Mouse (Mus musculus): ENCODE measurements around the gene Tnfrsf8. TPM values are rescaled to one million over a fixed set of nuclear protein-coding genes. Genes with fewer than 3 reads are reported as not detected.

Tnfrsf8 gene
- total RNA-seq, 2 experiments from 2014 or later, result 1.1 to 2.8 TPM

GRCm38 (mm10) chr4:145273923-145274322 is 41.0 kb downstream of the Tnfrsf8 start:
- ATAC-seq (ENCODE audit: poor library complexity, severe bottlenecking), result no peak

- ATAC-seq (ENCODE audit: poor library complexity, severe bottlenecking), result no peak
These were observed 42.2 kb downstream of the Tnfrsf8 start for GRCm38 (mm10) chr4:145272763-145273162.

- no peak for ATAC-seq (ENCODE audit: poor library complexity, severe bottlenecking)
These were observed 43.3 kb downstream of the Tnfrsf8 start for GRCm38 (mm10) chr4:145271634-145272033.

GRCm38 (mm10) chr4:145270136-145270535 is 44.8 kb downstream of the Tnfrsf8 start:
- peak; percentile 79 for ATAC-seq (ENCODE audit: poor library complexity, severe bottlenecking)

GRCm38 (mm10) chr4:145267631-145268110 is 47.3 kb downstream of the Tnfrsf8 start:
- peak; percentile 39 for ATAC-seq (ENCODE audit: poor library complexity, severe bottlenecking)

- no peak for ATAC-seq (ENCODE audit: poor library complexity, severe bottlenecking)
These were observed 48.5 kb downstream of the Tnfrsf8 start for GRCm38 (mm10) chr4:145266505-145266904.

- ATAC-seq (ENCODE audit: poor library complexity, severe bottlenecking), result no peak
These were observed 50.2 kb downstream of the Tnfrsf8 start for GRCm38 (mm10) chr4:145264761-145265160.

GRCm38 (mm10) chr4:145263583-145263982 is 51.4 kb downstream of the Tnfrsf8 start:
- no peak for ATAC-seq (ENCODE audit: poor library complexity, severe bottlenecking)

GRCm38 (mm10) chr4:145260802-145261201 is 54.2 kb downstream of the Tnfrsf8 start:
- ATAC-seq (ENCODE audit: poor library complexity, severe bottlenecking), result no peak

- ATAC-seq (ENCODE audit: poor library complexity, severe bottlenecking), result peak; percentile 68
These were observed 57.1 kb downstream of the Tnfrsf8 start for GRCm38 (mm10) chr4:145257751-145258434.

GRCm38 (mm10) chr4:145256144-145256543 is 58.8 kb downstream of the Tnfrsf8 start:
- no peak for ATAC-seq (ENCODE audit: poor library complexity, severe bottlenecking)

- peak; percentile 72 for ATAC-seq (ENCODE audit: poor library complexity, severe bottlenecking)
These were observed 60.5 kb downstream of the Tnfrsf8 start for GRCm38 (mm10) chr4:145254418-145254817.

- peak; percentile 9; the same call in 1 of the 2 replicates for ATAC-seq (ENCODE audit: poor library complexity, severe bottlenecking)
These were observed 62.4 kb downstream of the Tnfrsf8 start for GRCm38 (mm10) chr4:145252611-145253010.

- ATAC-seq (ENCODE audit: poor library complexity, severe bottlenecking), result no peak
These were observed 63.4 kb downstream of the Tnfrsf8 start for GRCm38 (mm10) chr4:145251546-145251945.

GRCm38 (mm10) chr4:145250002-145250401 is 65.0 kb downstream of the Tnfrsf8 start:
- ATAC-seq (ENCODE audit: poor library complexity, severe bottlenecking), result peak; percentile 5; the same call in 1 of the 2 replicates

- no peak for ATAC-seq (ENCODE audit: poor library complexity, severe bottlenecking)
These were observed 67.4 kb downstream of the Tnfrsf8 start for GRCm38 (mm10) chr4:145247556-145247955.

- ATAC-seq (ENCODE audit: poor library complexity, severe bottlenecking), result peak; percentile 81
These were observed 68.6 kb downstream of the Tnfrsf8 start, which contains the start of gene Tnfrsf1b for GRCm38 (mm10) chr4:145246173-145247011. Tnfrsf1b (minus strand) TSS chr4:145246870.

GRCm38 (mm10) chr4:145245581-145245980 is 69.4 kb downstream of the Tnfrsf8 start:
- no peak for ATAC-seq (ENCODE audit: poor library complexity, severe bottlenecking)

- no peak for ATAC-seq (ENCODE audit: poor library complexity, severe bottlenecking)
These were observed 70.3 kb downstream of the Tnfrsf8 start for GRCm38 (mm10) chr4:145244676-145245075.

GRCm38 (mm10) chr4:145242719-145243350 is 72.1 kb downstream of the Tnfrsf8 start:
- no peak for ATAC-seq (ENCODE audit: poor library complexity, severe bottlenecking)

GRCm38 (mm10) chr4:145240723-145241231 is 74.2 kb downstream of the Tnfrsf8 start:
- peak; percentile 81 for ATAC-seq (ENCODE audit: poor library complexity, severe bottlenecking)
